Mouse (Mus musculus) adrenal gland, postnatal 4 days (tissue): Measurements from ENCODE around the gene Cebpz. TPM values are rescaled to one million over a fixed set of nuclear protein-coding genes. Genes with fewer than 3 reads are reported as not detected.
A peak's percentile ranks its signal among the peaks of the same experiment; 100 is the strongest.

Experiments used
- DNase-seq, 2 experiments: peaks; one replicate each; pipeline ENCODE4 v3.0.0; 2021 to 2022; ENCODE audit warnings: low spot score in 2 of 2, mixed read lengths in 2 of 2
- total RNA-seq, 2 experiments: library from RNA; stranded (reverse); gene quantifications; 2 replicates each; pipeline ENCODE4 v1.2.3; 2021

The Cebpz gene
- total RNA-seq, 2 experiments from 2014 or later, result 41.7 to 52.6 TPM

GRCm38 (mm10) chr17:78906892-78907291, 30.0 kb downstream of the Cebpz start, which contains the start of gene Sult6b1:
Sult6b1 (minus strand) TSS chr17:78906992.
- DNase-seq, result no peak

GRCm38 (mm10) chr17:78903158-78903557, 33.7 kb downstream of the Cebpz start:
- DNase-seq, result no peak

GRCm38 (mm10) chr17:78895394-78895793, 41.5 kb downstream of the Cebpz start:
- DNase-seq, result no peak

DNA sequence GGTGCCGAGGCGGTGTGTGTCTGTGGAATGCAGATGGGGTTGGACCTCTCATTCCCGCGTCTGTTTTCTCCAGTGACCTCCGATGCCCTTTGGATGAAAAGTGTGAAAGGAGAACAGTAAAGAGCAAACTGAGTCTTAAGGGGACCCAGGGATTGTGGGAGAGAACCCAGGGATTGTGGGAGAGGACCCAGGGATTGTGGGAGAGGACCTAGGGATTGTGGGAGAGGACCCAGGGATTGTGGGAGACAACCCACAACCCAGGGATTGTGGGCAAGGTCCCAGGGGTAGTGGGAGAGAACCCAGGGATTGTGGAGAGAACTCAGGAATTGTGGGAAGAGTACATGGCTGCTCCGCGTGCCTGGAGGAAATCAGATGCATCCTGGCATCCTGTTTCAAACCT, 41.9 kb downstream of the Cebpz start:
- DNase-seq, result no peak

GRCm38 (mm10) chr17:78891020-78891419, 45.8 kb downstream of the Cebpz start:
- no peak for DNase-seq

- DNase-seq, result no peak
These were observed 47.7 kb downstream of the Cebpz start for GRCm38 (mm10) chr17:78889184-78889583.

- DNase-seq, result no peak
These were observed 48.3 kb downstream of the Cebpz start for GRCm38 (mm10) chr17:78888554-78888953.

GRCm38 (mm10) chr17:78885286-78886065, 51.4 kb downstream of the Cebpz start:
- no peak for DNase-seq

- no peak for DNase-seq
These were observed 53.6 kb downstream of the Cebpz start for GRCm38 (mm10) chr17:78883291-78883690.

DNA sequence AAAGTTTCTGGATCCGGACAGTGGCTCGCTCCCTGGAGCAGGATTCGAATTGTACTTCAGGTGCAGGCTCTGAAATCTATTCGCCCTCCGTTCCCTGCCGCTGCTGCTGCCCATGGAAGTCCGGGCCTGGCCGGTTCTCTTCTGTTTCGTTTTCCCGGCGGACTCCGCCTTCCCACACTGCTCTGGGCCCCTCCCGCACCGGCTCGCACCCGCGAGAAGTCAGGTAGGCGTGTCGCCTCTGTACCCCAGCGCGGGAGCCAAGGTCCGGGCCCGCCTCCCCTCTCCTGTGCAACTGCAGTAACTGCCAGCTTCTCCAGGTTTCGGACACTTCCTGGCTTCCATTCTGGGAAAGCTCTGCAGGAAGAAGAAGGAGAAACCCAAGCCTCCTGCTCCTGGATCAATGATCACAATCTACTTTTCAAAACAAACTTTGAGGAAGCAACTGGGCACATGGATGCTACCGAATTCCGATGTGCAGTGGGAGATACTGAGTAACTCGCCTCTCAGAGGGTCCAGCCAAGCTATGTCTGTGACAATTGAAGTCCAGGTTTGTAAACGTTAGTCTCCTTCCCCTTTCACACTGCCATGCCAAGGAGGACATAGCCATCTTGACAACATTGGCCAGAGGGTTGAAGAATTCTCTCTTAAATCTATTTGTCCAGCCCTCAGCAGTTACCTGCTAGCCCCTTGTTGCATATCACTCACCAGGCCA, 54.3 kb downstream of the Cebpz start, which contains the start of gene Eif2ak2:
TSS of gene Eif2ak2 (minus strand) at position 173 of the 712 bp plus-strand sequence.
- peak; percentile 76 to 85 for DNase-seq

DNA sequence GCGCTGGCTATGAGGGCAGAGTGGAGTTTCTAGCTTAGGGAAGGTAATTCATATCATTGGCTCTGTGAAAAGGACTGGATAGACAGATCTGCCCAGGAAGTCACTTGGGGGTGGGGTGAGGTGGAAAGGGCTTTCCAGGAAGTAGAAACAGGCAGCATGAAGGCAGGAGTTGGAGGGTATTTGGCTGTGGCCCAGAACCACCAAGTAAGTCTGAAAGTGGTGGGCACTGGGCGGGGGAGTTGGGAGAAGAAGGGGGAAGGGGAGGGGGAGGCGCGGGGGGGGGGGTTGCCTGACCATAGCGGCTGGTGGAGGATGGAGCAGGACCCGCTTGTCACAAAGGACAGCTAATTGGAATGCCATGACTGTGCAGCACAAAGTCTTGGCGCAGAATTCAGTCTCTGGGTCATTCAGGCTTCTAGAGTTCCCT, 55.0 kb downstream of the Cebpz start:
- DNase-seq, result no peak

DNA sequence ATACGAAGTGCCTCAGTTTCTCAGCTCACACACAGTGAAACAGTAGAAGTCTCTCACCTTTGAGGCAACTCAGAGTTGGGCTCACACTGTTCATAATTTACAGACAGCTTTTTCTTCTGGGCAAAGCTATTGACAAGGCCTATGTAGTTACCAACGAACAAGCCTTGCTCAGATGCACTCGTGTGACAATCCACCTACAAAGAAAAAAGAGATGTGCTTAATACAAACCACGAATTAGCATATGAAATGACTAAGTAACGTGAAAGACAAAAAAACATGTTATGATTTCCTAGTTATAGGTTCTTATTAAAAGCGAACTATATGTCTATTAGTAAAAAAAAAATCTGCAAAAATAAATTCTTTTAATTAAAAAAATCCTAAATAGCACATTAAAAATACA, 63.0 kb downstream of the Cebpz start:
- no peak for DNase-seq

Other genes starting within 250 kb of the Cebpz start
- gene Strn, start 199.9 kb downstream of the Cebpz start, total RNA-seq, result 10 to 100 TPM; 32.3 to 33.2 TPM
- gene Heatr5b, start 101.7 kb downstream of the Cebpz start, total RNA-seq, result 10 to 100 TPM; 21.4 to 25.3 TPM
- 10 to 100 TPM; 24.8 to 26.2 TPM for gene Gpatch11, start 101.5 kb downstream of the Cebpz start, total RNA-seq
- 10 to 100 TPM; 40.2 to 43.8 TPM for gene Eif2ak2, start 54.5 kb downstream of the Cebpz start, total RNA-seq
- under 1 TPM in 1 of 2 experiments, not detected in 1; 0.39 TPM for gene Sult6b1, start 30.1 kb downstream of the Cebpz start, total RNA-seq
- 10 to 100 TPM; 44.9 to 45.2 TPM for gene Cebpzos, start 20.6 kb downstream of the Cebpz start, total RNA-seq
- gene Ndufaf7, start 70 bp upstream of the Cebpz start, total RNA-seq, result 10 to 100 TPM; 39.4 to 46.8 TPM
- gene Prkd3, start 83.8 kb upstream of the Cebpz start, total RNA-seq, result 10 to 100 TPM; 48.7 to 49.5 TPM
- 10 to 100 TPM; 10.5 to 20.1 TPM for gene Qpct, start 114.8 kb upstream of the Cebpz start, total RNA-seq